Mouse (Mus musculus) intestine, postnatal 0 days (tissue): ENCODE data around the gene Gas2. TPM values are rescaled to one million over a fixed set of nuclear protein-coding genes. Genes with fewer than 3 reads are reported as not detected.
A peak's percentile ranks its signal among the peaks of the same experiment; 100 is the strongest.

Source experiments
- ATAC-seq: fragments of 200-750 bp; cut with Nextera tagmentation; 2 replicates; pipeline ENCODE4 v1.8.0; 2017; ENCODE audit warnings: mild to moderate bottlenecking, moderate TSS enrichment, moderate library complexity
- H3K27ac ChIP-seq: fragments of 300-500 bp; sonication (generic); 2 replicates; pipeline ENCODE4 v1.5.1; 2014; ENCODE audit warnings: mild to moderate bottlenecking, low read depth, low read length, moderate library complexity
- H3K27me3 ChIP-seq: fragments of 300-500 bp; sonication (generic); replicated peaks from 2 replicates; pipeline ENCODE4 v1.6.1; 2014; ENCODE audit warnings: low read length, mixed read lengths; ENCODE audit not compliant: control insufficient read depth, insufficient read depth
- H3K36me3 ChIP-seq: fragments of 300-500 bp; sonication (generic); 2 replicates; pipeline ENCODE4 v1.6.1; 2014; ENCODE audit warnings: mild to moderate bottlenecking, moderate library complexity; ENCODE audit not compliant: control insufficient read depth, insufficient read depth
- H3K4me1 ChIP-seq: fragments of 300-500 bp; sonication (generic); replicated peaks from 2 replicates; pipeline ENCODE4 v1.6.1; 2014; ENCODE audit warnings: antibody characterized with exemption, low read length, mixed read lengths; ENCODE audit not compliant: control insufficient read depth, insufficient read depth
- H3K4me2 ChIP-seq: fragments of 300-500 bp; sonication (generic); replicated peaks from 2 replicates; pipeline ENCODE4 v1.6.1; 2014; ENCODE audit warnings: low read depth, mild to moderate bottlenecking, moderate library complexity
- H3K4me3 ChIP-seq: fragments of 300-500 bp; sonication (generic); 2 replicates; pipeline ENCODE4 v1.5.1; 2014; ENCODE audit warnings: low read depth, low read length
- H3K9ac ChIP-seq: fragments of 300-500 bp; sonication (generic); 2 replicates; pipeline ENCODE4 v1.6.1; 2014; ENCODE audit warnings: mild to moderate bottlenecking, low read depth, low read length
- H3K9me3 ChIP-seq: fragments of 300-500 bp; sonication (generic); 2 replicates; pipeline ENCODE4 v1.6.1; 2016; ENCODE audit warnings: mixed run types; ENCODE audit not compliant: control insufficient read depth
- CTCF ChIP-seq: sonication (generic); IDR thresholded peaks from 2 replicates; pipeline ENCODE4 v1.5.1; 2016; ENCODE audit warnings: low read depth, mild to moderate bottlenecking, control low read depth, antibody characterized with exemption, moderate library complexity
- WGBS: fragments of 180-500 bp; shearing (Covaris S2); extraction: QIAGEN DNeasy Blood & Tissue Kit; methylation state at CpG from one replicate; pipeline ENCODE4 v1.1.7; 2014; 5-methylcytosine and 5-hydroxymethylcytosine counted together
- polyA plus RNA-seq: library from polyadenylated mRNA; unstranded; fragments of >200 nt; fragmentation: Nextera tagmentation; extraction: Ambion mirVana; gene quantifications from 2 replicates; pipeline ENCODE4 v1.2.1, GENCODE M21; 2015

Gas2 gene
- polyA plus RNA-seq, 1 experiment from 2014 or later = 5.3 TPM

- Histone ChIP-seq H3K4me2 (no peak overlapping the region), H3K27ac (no peak overlapping the region), H3K36me3 (no peaks in the 10 kb centered on the region), H3K4me3 (no peak overlapping the region), H3K9me3 (no peaks in the 10 kb centered on the region), H3K4me1 (no peaks in the 10 kb centered on the region), H3K9ac (no peak overlapping the region), H3K27me3 (no peaks in the 10 kb centered on the region)
- no peak for TF ChIP-seq CTCF
- ATAC-seq = no peak
- WGBS = 58% methylated on average over 4 of the region's 4 CpGs
Observed at GRCm38 (mm10) chr7:51893008-51893407, 31.2 kb downstream of the Gas2 start.

DNA sequence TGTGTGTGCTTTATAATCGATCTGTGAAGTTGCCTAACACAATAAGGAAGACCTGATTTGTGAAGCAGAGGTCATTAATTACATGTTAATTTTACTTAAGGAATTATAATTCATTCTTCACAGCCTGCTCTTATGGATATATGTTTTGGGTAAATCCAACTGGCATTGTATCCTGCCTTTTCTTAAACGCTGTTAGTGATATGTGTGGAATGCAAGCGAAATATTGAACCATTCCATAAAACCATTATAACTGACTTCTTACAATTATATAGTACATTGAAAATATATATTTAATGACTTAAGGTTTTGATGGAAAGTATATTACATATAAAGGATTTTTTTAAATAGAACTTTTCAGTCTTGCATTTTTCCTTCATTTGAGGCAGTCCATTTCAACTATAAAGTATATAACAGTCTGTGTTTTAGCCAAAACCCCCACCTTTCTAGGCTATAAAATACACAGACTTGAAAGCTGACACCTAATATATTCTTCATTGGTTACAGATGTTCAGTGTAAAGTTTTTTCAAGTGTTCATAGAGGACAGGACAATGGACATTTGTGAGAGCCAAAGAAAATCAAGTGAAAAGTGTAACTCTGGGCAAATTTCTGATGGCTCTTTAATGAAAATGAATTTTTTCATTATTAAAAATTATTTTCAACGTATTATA is 32.5 kb downstream of the Gas2 start:
- Histone ChIP-seq H3K4me3 (no peak overlapping the region), H3K4me1 (no peaks in the 10 kb centered on the region), H3K27me3 (no peaks in the 10 kb centered on the region), H3K36me3 (no peaks in the 10 kb centered on the region), H3K9ac (no peak overlapping the region), H3K9me3 (no peaks in the 10 kb centered on the region), H3K27ac (no peak overlapping the region), H3K4me2 (no peak overlapping the region)
- WGBS = 84% methylated on average over 4 of the region's 4 CpGs
- no peak for ATAC-seq
- no peak for TF ChIP-seq CTCF

DNA sequence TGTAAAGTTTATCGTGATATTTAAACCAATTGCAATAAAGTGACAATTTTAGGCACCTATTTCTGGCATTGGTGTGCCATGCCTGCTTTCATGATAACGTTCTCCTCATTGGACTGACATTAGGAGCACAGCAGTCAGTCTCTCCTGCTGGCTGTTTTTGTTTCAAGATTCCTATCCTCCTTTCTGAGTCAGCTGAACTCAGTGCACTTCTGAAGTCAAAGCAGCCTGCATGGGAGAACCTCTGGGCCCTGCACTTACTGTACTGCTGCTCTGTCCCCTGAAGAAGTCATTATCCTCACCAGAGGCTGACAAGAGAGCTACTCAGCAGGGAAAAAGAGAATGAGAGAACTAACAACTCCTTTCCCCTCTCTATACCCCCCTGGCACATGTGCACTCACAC is 33.1 kb downstream of the Gas2 start:
- WGBS = 76% methylated on average over 2 of the region's 2 CpGs
- no peak overlapping the region for H3K4me2 ChIP-seq
- H3K36me3 ChIP-seq = no peaks in the 10 kb centered on the region
- H3K9me3 ChIP-seq = no peaks in the 10 kb centered on the region
- H3K27ac ChIP-seq = no peak overlapping the region
- no peak overlapping the region for H3K4me3 ChIP-seq
- H3K27me3 ChIP-seq = no peaks in the 10 kb centered on the region
- ATAC-seq = no peak
- TF ChIP-seq CTCF = no peak
- H3K9ac ChIP-seq = no peak overlapping the region
- no peaks in the 10 kb centered on the region for H3K4me1 ChIP-seq

GRCm38 (mm10) chr7:51899066-51899465 is 37.3 kb downstream of the Gas2 start:
- Histone ChIP-seq H3K4me2 (no peak overlapping the region), H3K9ac (no peak overlapping the region), H3K4me1 (no peaks in the 10 kb centered on the region), H3K27ac (no peak overlapping the region), H3K4me3 (no peak overlapping the region), H3K9me3 (no peaks in the 10 kb centered on the region), H3K27me3 (no peaks in the 10 kb centered on the region), H3K36me3 (no peaks in the 10 kb centered on the region)
- WGBS = 79% methylated on average over 6 of the region's 6 CpGs
- ATAC-seq = no peak
- TF ChIP-seq CTCF = no peak

DNA sequence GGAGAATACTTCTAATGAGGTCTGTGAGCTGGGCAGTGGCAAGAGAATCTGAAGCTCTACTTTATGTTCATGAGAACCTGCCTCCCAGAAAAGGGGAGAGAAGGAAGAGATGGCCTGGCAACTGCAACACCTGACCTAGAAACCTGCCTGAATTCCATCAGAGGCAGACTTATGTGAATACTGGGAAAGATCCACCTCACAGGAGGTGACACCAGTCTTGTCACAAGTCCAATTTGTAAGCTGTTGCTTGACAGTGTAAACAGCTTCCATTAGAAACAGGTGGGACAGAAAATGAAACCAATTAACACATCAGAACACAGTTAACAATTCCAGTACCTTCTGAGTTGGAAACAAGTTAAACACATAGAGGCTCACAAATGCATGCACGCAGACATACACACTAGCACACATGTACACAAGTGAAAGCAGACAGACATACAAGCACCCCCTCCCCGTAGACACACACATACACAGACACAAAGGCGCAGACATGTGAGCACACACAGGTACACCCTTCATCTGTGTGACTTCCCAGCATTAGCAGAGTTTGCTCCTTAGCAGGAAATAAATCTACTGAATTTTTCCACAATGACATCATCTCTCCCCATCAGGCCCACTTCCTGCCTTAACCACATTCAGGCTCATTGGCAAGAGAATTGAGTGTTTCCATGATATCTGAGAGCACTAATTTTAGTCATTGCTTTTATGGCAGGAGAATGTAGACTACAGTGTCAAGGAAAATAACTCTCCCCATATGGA is 51.7 kb downstream of the Gas2 start:
- no peak for TF ChIP-seq CTCF

GRCm38 (mm10) chr7:51914132-51914531 is 52.3 kb downstream of the Gas2 start:
- WGBS = 52% methylated on average over 2 of the region's 2 CpGs
- ATAC-seq = no peak
- H3K9me3 ChIP-seq = no peaks in the 10 kb centered on the region
- H3K27me3 ChIP-seq = no peaks in the 10 kb centered on the region
- H3K4me1 ChIP-seq = peaks cover 11% of the 10 kb centered on the region
- no peak overlapping the region for H3K4me2 ChIP-seq
- H3K4me3 ChIP-seq = no peak overlapping the region
- H3K9ac ChIP-seq = no peak overlapping the region
- no peak overlapping the region for H3K27ac ChIP-seq
- no peaks in the 10 kb centered on the region for H3K36me3 ChIP-seq
- no peak for TF ChIP-seq CTCF

More for the DNA sequence above, 51.7 kb downstream of the Gas2 start:
- WGBS = 73% methylated on average over 3 of the region's 3 CpGs
- no peaks in the 10 kb centered on the region for H3K27me3 ChIP-seq
- H3K9me3 ChIP-seq = no peaks in the 10 kb centered on the region
- no peak overlapping the region for H3K9ac ChIP-seq
- H3K27ac ChIP-seq = peak overlapping the region; percentile 28; the same call in 1 of the 2 replicates
- H3K4me1 ChIP-seq = peaks cover 11% of the 10 kb centered on the region
- peak; percentile 65 for ATAC-seq
- H3K4me2 ChIP-seq = no peak overlapping the region
- H3K4me3 ChIP-seq = no peak overlapping the region
- no peaks in the 10 kb centered on the region for H3K36me3 ChIP-seq
